Mouse (Mus musculus): ENCODE measurements at regions not wholly inside any gene's neighbourhood (a gene's known extent, or its start where the extent isn't known, plus 50 kb on each side); places are given as distances from the start of the nearest gene placed in this dataset.

- Histone ChIP-seq H3K27me3 (replicated peaks; ENCODE audit: control insufficient read depth, insufficient read depth, low read length) (no peaks in the 10 kb centered on the region), H3K9ac (ENCODE audit: low read depth, low read length) (no peak overlapping the region), H3K4me1 (ENCODE audit: control insufficient read depth, insufficient read depth, low read length) (no peaks in the 10 kb centered on the region), H3K27ac (ENCODE audit: low read length) (no peak overlapping the region), H3K9me3 (ENCODE audit: control insufficient read depth, low read length) (no peaks in the 10 kb centered on the region), H3K4me2 (ENCODE audit: low read depth, low read length) (no peak overlapping the region), H3K4me3 (ENCODE audit: low read length) (no peak overlapping the region), H3K36me3 (ENCODE audit: control insufficient read depth, insufficient read depth, low read length) (no peaks in the 10 kb centered on the region)
- peak; percentile 99 for ATAC-seq
- 30% methylated on average over 1 of the region's 1 CpGs for WGBS
Observed at GRCm38 (mm10) chrX:121661913-121662312, 735.3 kb downstream of the Nap1l3 start.

DNA sequence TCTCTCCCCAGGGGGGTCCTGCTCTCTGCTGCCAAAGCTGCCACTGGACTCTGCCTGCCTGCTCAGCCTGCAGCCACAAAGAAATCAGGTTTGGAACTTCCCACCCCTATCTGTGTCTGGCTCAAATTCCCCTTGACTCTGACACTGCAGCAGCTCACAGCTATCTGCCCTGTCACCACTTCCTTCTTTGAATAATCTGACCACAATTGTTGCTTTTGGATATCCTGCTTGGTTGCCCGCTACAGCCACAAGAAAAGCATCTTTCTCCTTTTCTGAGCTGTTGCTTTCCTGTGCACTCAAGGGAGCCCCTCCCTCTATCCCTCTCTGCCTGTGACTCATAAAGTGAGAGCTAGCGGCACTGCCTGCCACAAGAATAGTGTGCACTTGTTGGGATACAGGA is 742.6 kb downstream of the Nap1l3 start:
- no peak for ATAC-seq
- Histone ChIP-seq H3K27me3 (replicated peaks; ENCODE audit: control insufficient read depth, insufficient read depth, low read length) (no peaks in the 10 kb centered on the region), H3K4me3 (ENCODE audit: low read length) (no peak overlapping the region), H3K9me3 (ENCODE audit: control insufficient read depth, low read length) (no peaks in the 10 kb centered on the region), H3K36me3 (ENCODE audit: control insufficient read depth, insufficient read depth, low read length) (no peaks in the 10 kb centered on the region), H3K4me2 (ENCODE audit: low read depth, low read length) (no peak overlapping the region), H3K9ac (ENCODE audit: low read depth, low read length) (no peak overlapping the region), H3K27ac (ENCODE audit: low read length) (no peak overlapping the region), H3K4me1 (ENCODE audit: control insufficient read depth, insufficient read depth, low read length) (no peaks in the 10 kb centered on the region)
- WGBS: 72% methylated on average over 2 of the region's 2 CpGs

DNA sequence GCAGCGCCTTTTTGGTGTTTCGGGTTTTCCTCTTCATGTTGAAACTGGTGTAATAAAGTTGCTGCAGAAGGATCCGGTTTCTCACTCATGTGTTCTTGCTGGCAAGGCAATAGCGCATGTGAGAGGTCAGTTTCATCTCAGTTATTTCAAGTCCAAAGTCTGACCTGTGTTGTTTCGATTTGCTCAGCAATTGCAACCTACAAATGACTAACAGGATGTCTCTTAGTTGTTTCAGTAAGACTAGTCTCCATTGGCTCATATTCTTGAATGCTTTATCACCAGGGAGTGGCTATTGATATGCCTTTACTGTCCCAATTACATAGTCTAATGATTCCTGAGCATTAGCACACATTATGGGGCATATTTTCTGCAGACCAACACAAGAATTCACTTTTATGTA is 751.7 kb downstream of the Nap1l3 start:
- H3K4me3 ChIP-seq (ENCODE audit: low read length): no peak overlapping the region
- ATAC-seq: no peak
- H3K27me3 ChIP-seq (replicated peaks; ENCODE audit: control insufficient read depth, insufficient read depth, low read length): no peaks in the 10 kb centered on the region
- WGBS: 79% methylated on average over 5 of the region's 5 CpGs
- no peaks in the 10 kb centered on the region for H3K9me3 ChIP-seq (ENCODE audit: control insufficient read depth, low read length)
- H3K27ac ChIP-seq (ENCODE audit: low read length): no peak overlapping the region
- H3K4me2 ChIP-seq (ENCODE audit: low read depth, low read length): no peak overlapping the region
- H3K9ac ChIP-seq (ENCODE audit: low read depth, low read length): no peak overlapping the region
- no peaks in the 10 kb centered on the region for H3K36me3 ChIP-seq (ENCODE audit: control insufficient read depth, insufficient read depth, low read length)
- H3K4me1 ChIP-seq (ENCODE audit: control insufficient read depth, insufficient read depth, low read length): no peaks in the 10 kb centered on the region

GRCm38 (mm10) chrX:121637180-121637579 is 760.0 kb downstream of the Nap1l3 start:
- H3K4me2 ChIP-seq (ENCODE audit: low read depth, low read length): no peak overlapping the region
- H3K4me1 ChIP-seq (ENCODE audit: control insufficient read depth, insufficient read depth, low read length): no peaks in the 10 kb centered on the region
- no peaks in the 10 kb centered on the region for H3K27me3 ChIP-seq (replicated peaks; ENCODE audit: control insufficient read depth, insufficient read depth, low read length)
- H3K4me3 ChIP-seq (ENCODE audit: low read length): no peak overlapping the region
- 88% methylated on average over 2 of the region's 2 CpGs for WGBS
- no peak overlapping the region for H3K27ac ChIP-seq (ENCODE audit: low read length)
- H3K9ac ChIP-seq (ENCODE audit: low read depth, low read length): no peak overlapping the region
- H3K36me3 ChIP-seq (ENCODE audit: control insufficient read depth, insufficient read depth, low read length): no peaks in the 10 kb centered on the region
- no peaks in the 10 kb centered on the region for H3K9me3 ChIP-seq (ENCODE audit: control insufficient read depth, low read length)
- ATAC-seq: no peak

DNA sequence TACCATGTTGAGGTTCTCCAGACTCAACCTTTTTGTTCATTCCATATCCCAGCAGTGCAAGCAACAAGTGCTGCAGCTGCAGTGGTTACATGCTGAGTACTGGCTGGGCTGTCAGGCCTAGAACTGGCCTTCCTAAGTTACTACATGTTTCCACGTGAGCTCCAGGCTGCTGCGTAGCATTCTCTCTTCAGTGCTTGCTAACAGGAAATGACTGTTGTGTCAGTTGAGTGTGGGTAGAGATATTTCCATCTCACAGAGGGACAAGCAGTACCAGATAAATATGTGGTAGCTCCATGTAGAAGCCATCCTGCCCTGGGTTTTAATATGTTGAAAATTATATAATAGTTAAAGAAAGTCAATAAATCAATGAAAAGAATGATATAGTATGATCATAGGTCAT is 785.1 kb downstream of the Nap1l3 start:
- H3K27ac ChIP-seq (ENCODE audit: low read length): no peak overlapping the region
- H3K9ac ChIP-seq (ENCODE audit: low read depth, low read length): no peak overlapping the region
- H3K4me2 ChIP-seq (ENCODE audit: low read depth, low read length): no peak overlapping the region
- H3K27me3 ChIP-seq (replicated peaks; ENCODE audit: control insufficient read depth, insufficient read depth, low read length): no peaks in the 10 kb centered on the region
- no peak overlapping the region for H3K4me3 ChIP-seq (ENCODE audit: low read length)
- no peaks in the 10 kb centered on the region for H3K9me3 ChIP-seq (ENCODE audit: control insufficient read depth, low read length)
- 89% methylated on average over 2 of the region's 2 CpGs for WGBS
- no peaks in the 10 kb centered on the region for H3K36me3 ChIP-seq (ENCODE audit: control insufficient read depth, insufficient read depth, low read length)
- no peaks in the 10 kb centered on the region for H3K4me1 ChIP-seq (ENCODE audit: control insufficient read depth, insufficient read depth, low read length)
- no peak for ATAC-seq

DNA sequence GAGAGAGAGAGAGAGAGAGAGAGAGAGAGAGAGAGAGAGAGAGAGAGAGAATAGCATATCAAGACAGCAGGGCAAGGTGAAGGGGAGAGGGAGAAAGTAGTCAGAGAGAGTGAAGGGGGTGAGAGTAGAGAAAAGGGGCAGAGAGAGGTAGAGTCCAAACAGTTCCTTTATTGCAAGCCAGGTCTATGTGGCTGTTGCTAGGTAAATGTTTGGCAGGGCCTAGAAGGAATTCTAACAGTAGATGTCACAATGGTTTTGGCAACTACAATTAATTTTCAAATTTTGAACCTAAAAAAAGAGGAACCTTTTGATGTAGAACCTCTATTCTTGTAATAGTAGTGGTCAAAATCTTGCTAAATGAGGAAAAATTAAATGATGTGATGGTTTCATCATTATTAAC is 804.3 kb downstream of the Nap1l3 start:
- no peaks in the 10 kb centered on the region for H3K27me3 ChIP-seq (replicated peaks; ENCODE audit: control insufficient read depth, insufficient read depth, low read length)
- no peak overlapping the region for H3K27ac ChIP-seq (ENCODE audit: low read length)
- H3K9ac ChIP-seq (ENCODE audit: low read depth, low read length): no peak overlapping the region
- no peaks in the 10 kb centered on the region for H3K36me3 ChIP-seq (ENCODE audit: control insufficient read depth, insufficient read depth, low read length)
- no peak for ATAC-seq
- H3K4me3 ChIP-seq (ENCODE audit: low read length): no peak overlapping the region
- no peaks in the 10 kb centered on the region for H3K9me3 ChIP-seq (ENCODE audit: control insufficient read depth, low read length)
- H3K4me2 ChIP-seq (ENCODE audit: low read depth, low read length): no peak overlapping the region
- no peaks in the 10 kb centered on the region for H3K4me1 ChIP-seq (ENCODE audit: control insufficient read depth, insufficient read depth, low read length)

All from intestine, embryonic 16.5 days (tissue).